Mouse (Mus musculus): ENCODE results near the gene Samd7.
A peak's percentile ranks its signal among the peaks of the same experiment; 100 is the strongest.

The Samd7 gene

GRCm38 (mm10) chr3:30764877-30765276 lies 18.8 kb downstream of the Samd7 start:
- DNase-seq (ENCODE audit: low spot score in 2 of 2): no peak

GRCm38 (mm10) chr3:30765311-30766027 lies 19.4 kb downstream of the Samd7 start:
- no peak for DNase-seq (ENCODE audit: low spot score in 2 of 2)

- DNase-seq (ENCODE audit: low spot score in 2 of 2): no peak
These were observed 20.1 kb downstream of the Samd7 start for GRCm38 (mm10) chr3:30766177-30766576.

GRCm38 (mm10) chr3:30767271-30767670 lies 21.2 kb downstream of the Samd7 start:
- no peak for DNase-seq (ENCODE audit: low spot score in 2 of 2)

GRCm38 (mm10) chr3:30769755-30770515 lies 23.8 kb downstream of the Samd7 start:
- no peak for DNase-seq (ENCODE audit: low spot score in 2 of 2)

GRCm38 (mm10) chr3:30771560-30771959 lies 25.5 kb downstream of the Samd7 start:
- no peak for DNase-seq (ENCODE audit: low spot score in 2 of 2)

- DNase-seq (ENCODE audit: low spot score in 2 of 2): no peak
These were observed 26.5 kb downstream of the Samd7 start for GRCm38 (mm10) chr3:30772631-30773030.

- no peak for DNase-seq (ENCODE audit: low spot score in 2 of 2)
These were observed 28.6 kb downstream of the Samd7 start for GRCm38 (mm10) chr3:30774677-30775076.

GRCm38 (mm10) chr3:30777984-30778383 lies 31.9 kb downstream of the Samd7 start:
- DNase-seq (ENCODE audit: low spot score in 2 of 2): no peak

- DNase-seq (ENCODE audit: low spot score in 2 of 2): no peak
These were observed 42.4 kb downstream of the Samd7 start for GRCm38 (mm10) chr3:30788531-30788930.

GRCm38 (mm10) chr3:30792737-30793402 lies 46.8 kb downstream of the Samd7 start, which contains the start of gene Sec62:
Sec62 (plus strand) TSS chr3:30792875.
- DNase-seq (ENCODE audit: low spot score in 2 of 2): peak; percentile 78 to 92

- peak in 1 of 2 experiments; percentile 20 for DNase-seq (ENCODE audit: low spot score in 2 of 2)
These were observed 47.5 kb downstream of the Samd7 start for GRCm38 (mm10) chr3:30793403-30794221.

- no peak for DNase-seq (ENCODE audit: low spot score in 2 of 2)
These were observed 56.1 kb downstream of the Samd7 start for GRCm38 (mm10) chr3:30802171-30802570.

- DNase-seq (ENCODE audit: low spot score in 2 of 2): no peak
These were observed 66.8 kb downstream of the Samd7 start for GRCm38 (mm10) chr3:30812881-30813280.

Measured in cerebellum, postnatal 4 days (tissue).